Mouse (Mus musculus) G1E (cell line): Measurements from ENCODE around the gene Pcnt. TPM values are rescaled to one million over a fixed set of nuclear protein-coding genes. Genes with fewer than 3 reads are reported as not detected.
A peak's percentile ranks its signal among the peaks of the same experiment; 100 is the strongest.

Source experiments
- ATAC-seq: 2 replicates; pipeline ENCODE4 v1.8.0; 2016; ENCODE audit warnings: mild to moderate bottlenecking; ENCODE audit not compliant: insufficient number of reproducible peaks, poor library complexity, low FRiP score, severe bottlenecking; ENCODE audit errors: extremely low read depth
- DNase-seq: peaks from one replicate; pipeline ENCODE4 v3.0.0; 2012; ENCODE audit warnings: low spot score
- H3K27me3 ChIP-seq: 2 replicates; pipeline ENCODE4 v1.6.1; 2012; ENCODE audit warnings: mild to moderate bottlenecking, low read length, inconsistent platforms; ENCODE audit not compliant: insufficient read depth
- H3K36me3 ChIP-seq: replicated peaks from 2 replicates; pipeline ENCODE3; 2012; ENCODE audit warnings: mild to moderate bottlenecking, inconsistent platforms
- H3K4me1 ChIP-seq: 2 replicates; pipeline ENCODE4 v1.6.1; 2012; ENCODE audit warnings: low read depth, low read length, inconsistent platforms, mixed read lengths; ENCODE audit not compliant: insufficient read depth
- H3K4me3 ChIP-seq: 2 replicates; pipeline ENCODE4 v1.5.1; 2012; ENCODE audit warnings: low read depth, mild to moderate bottlenecking, inconsistent platforms, low read length, moderate library complexity, mixed read lengths
- H3K9me3 ChIP-seq: replicated peaks from 2 replicates; pipeline ENCODE4 v1.6.1; 2012; ENCODE audit warnings: inconsistent platforms
- CTCF ChIP-seq: IDR thresholded peaks from 2 replicates; pipeline ENCODE4 v1.5.1; 2012; ENCODE audit warnings: low read depth, low read length, inconsistent platforms, mixed read lengths
- GATA1 ChIP-seq: IDR thresholded peaks from 2 replicates; pipeline ENCODE4 v1.6.1; 2012; ENCODE audit warnings: borderline replicate concordance, low read length, inconsistent platforms, mixed read lengths
- GATA2 ChIP-seq: IDR thresholded peaks from 2 replicates; pipeline ENCODE4 v1.6.1; 2012; ENCODE audit warnings: low read depth, low read length, inconsistent platforms, borderline replicate concordance
- POLR2AphosphoS5 ChIP-seq: IDR thresholded peaks from 2 replicates; pipeline ENCODE4 v1.6.1; 2012; ENCODE audit warnings: low read depth, low read length, inconsistent platforms; ENCODE audit not compliant: insufficient replicate concordance
- TAL1 ChIP-seq: conservative IDR thresholded peaks from 2 replicates; pipeline ENCODE4 v1.6.1; 2012; ENCODE audit warnings: low read depth, low read length, inconsistent platforms, mixed read lengths
- polyA plus RNA-seq: library from polyadenylated mRNA; stranded (reverse); fragments of >175 nt; gene quantifications from 2 replicates; pipeline ENCODE4 v1.2.3, GENCODE M21; 2012
- total RNA-seq, 2 experiments: library from RNA; stranded (forward) in 1 of 2; stranded (reverse) in 1 of 2; fragments of 200-1000 nt in 1 of 2; fragments of >200 nt in 1 of 2; fragmentation: Nextera tagmentation in 1 of 2; gene quantifications; 2 replicates each; pipeline ENCODE4 v1.2.3; 2014 to 2017

Pcnt gene
- total and polyA plus RNA-seq, 3 experiments: 50.4 to 72.1 (median 64.3) TPM

- H3K4me3 ChIP-seq: no peak within 1 kb of the TSS
- no peaks in the 10 kb centered on the region for H3K9me3 ChIP-seq
- TF ChIP-seq POLR2AphosphoS5 (no peak), GATA2 (no peak), GATA1 (no peak)
- H3K4me1 ChIP-seq: peaks cover 50% of the 10 kb centered on the region
- ATAC-seq (no peak), DNase-seq (no peak)
- H3K27me3 ChIP-seq: peaks cover 12% of the 10 kb centered on the region
- no peaks in the 10 kb centered on the region for H3K36me3 ChIP-seq
These were observed 6.3 kb upstream of the Pcnt start, which contains the start of gene 2610028H24Rik for GRCm38 (mm10) chr10:76448851-76449250. TSS of gene 2610028H24Rik (plus strand) at chr10:76449081.

DNA sequence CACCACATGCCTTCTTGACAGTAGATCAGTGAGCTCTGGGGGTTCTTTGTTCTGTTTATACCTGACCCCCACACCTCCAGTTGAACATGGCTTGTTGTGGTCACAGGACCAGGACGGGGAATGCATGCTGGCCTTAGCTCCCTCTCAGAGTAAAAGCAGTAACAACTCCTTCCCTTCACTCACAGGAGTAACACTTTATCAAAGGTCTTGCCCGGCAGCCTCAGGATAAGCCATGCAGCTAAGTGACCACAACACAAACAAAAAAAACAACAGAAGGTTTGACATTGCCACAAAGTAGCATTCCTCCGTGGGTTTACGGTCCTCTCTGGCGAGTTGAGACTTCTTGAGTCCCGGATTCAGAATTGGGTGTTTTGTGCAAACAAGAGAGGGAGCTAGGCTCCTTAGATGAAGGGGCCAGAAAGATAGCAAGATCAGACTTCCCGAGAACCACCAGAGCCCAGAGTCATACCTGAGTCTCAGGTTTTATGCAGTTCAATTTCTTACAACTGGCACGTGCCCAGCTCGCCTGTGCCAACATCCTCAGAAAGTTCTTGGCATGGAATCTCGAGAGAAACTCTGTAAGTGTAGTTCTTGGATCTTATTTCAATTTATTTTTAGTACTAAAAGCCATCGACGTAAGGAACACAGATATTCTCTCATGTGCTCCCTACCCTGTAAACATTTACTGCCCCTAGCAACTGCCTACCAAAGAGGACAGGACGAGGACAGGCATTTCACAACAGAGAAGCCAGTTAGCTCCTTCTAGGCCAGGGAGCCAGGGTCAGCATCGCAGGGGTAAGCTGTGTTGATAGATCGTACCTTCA is 5.0 kb upstream of the Pcnt start:
- ATAC-seq: no peak
- DNase-seq: no peak
- Histone ChIP-seq H3K4me3 (no peak overlapping the region), H3K9me3 (no peaks in the 10 kb centered on the region), H3K4me1 (peaks cover 60% of the 10 kb centered on the region), H3K36me3 (no peaks in the 10 kb centered on the region), H3K27me3 (peaks cover 6% of the 10 kb centered on the region)
- TF ChIP-seq GATA2 (no peak), TAL1 (no peak)

GRCm38 (mm10) chr10:76445996-76446681 is 3.6 kb upstream of the Pcnt start:
- DNase-seq: peak; percentile 53
- H3K4me3 ChIP-seq: peak overlapping the region; percentile 36; the same call in 1 of the 2 replicates
- peaks cover 4% of the 10 kb centered on the region for H3K27me3 ChIP-seq
- H3K36me3 ChIP-seq: peaks cover 5% of the 10 kb centered on the region
- H3K9me3 ChIP-seq: no peaks in the 10 kb centered on the region
- no peak for TF ChIP-seq GATA1
- no peak for TF ChIP-seq CTCF
- no peak for TF ChIP-seq GATA2
- peak; percentile 88 for TF ChIP-seq TAL1
- peak; percentile 42 for ATAC-seq
- peaks cover 66% of the 10 kb centered on the region for H3K4me1 ChIP-seq

DNA sequence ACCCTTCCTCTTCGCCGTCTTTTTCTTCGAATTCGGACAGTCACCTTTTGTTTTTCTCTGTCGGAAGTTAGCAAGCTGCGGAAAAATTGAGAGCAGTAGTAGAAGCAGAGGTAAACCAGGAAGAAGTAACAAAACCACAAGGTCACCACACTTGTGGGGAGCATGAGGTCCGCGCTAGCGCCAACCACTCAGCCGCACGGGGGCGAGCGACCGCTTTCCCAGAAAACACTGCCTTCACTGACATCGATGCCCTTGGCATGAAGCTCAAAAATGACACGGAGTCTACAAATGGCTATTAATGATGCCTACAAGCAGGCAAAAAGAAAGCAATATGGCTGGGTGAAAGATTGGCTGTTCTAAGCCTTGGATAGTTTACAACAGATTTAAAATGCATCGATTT is 2.3 kb downstream of the Pcnt start, which contains the start of gene AC141477.1:
AC141477.1 (minus strand) TSS at position 164 of the 400 bp plus-strand sequence.
- DNase-seq: no peak
- Histone ChIP-seq H3K9me3 (no peaks in the 10 kb centered on the region), H3K27me3 (no peaks in the 10 kb centered on the region), H3K36me3 (peaks cover 64% of the 10 kb centered on the region), H3K4me3 (no peak within 1 kb of the TSS; the same call in 1 of the 2 replicates), H3K4me1 (peaks cover 45% of the 10 kb centered on the region)
- no peak for ATAC-seq
- TF ChIP-seq TAL1 (no peak), GATA2 (no peak), POLR2AphosphoS5 (no peak), GATA1 (no peak), CTCF (no peak)

- DNase-seq (no peak), ATAC-seq (no peak)
- H3K27me3 ChIP-seq: no peaks in the 10 kb centered on the region
- no peaks in the 10 kb centered on the region for H3K9me3 ChIP-seq
- H3K4me3 ChIP-seq: no peak overlapping the region
- peaks cover 37% of the 10 kb centered on the region for H3K4me1 ChIP-seq
- TF ChIP-seq TAL1: no peak
- TF ChIP-seq GATA1: no peak
- no peak for TF ChIP-seq GATA2
- H3K36me3 ChIP-seq: peaks cover 73% of the 10 kb centered on the region
These were observed 3.3 kb downstream of the Pcnt start for GRCm38 (mm10) chr10:76439107-76439890.

GRCm38 (mm10) chr10:76433925-76434324 is 8.7 kb downstream of the Pcnt start:
- peaks cover 100% of the 10 kb centered on the region for H3K36me3 ChIP-seq

More at GRCm38 (mm10) chr10:76433925-76434324, 8.7 kb downstream of the Pcnt start:
- H3K9me3 ChIP-seq: no peaks in the 10 kb centered on the region
- H3K27me3 ChIP-seq: no peaks in the 10 kb centered on the region
- TF ChIP-seq GATA2 (no peak), CTCF (no peak), TAL1 (no peak), POLR2AphosphoS5 (no peak), GATA1 (no peak)
- H3K4me1 ChIP-seq: peaks cover 4% of the 10 kb centered on the region; the same call in 1 of the 2 replicates
- DNase-seq (no peak), ATAC-seq (no peak)
- no peak overlapping the region for H3K4me3 ChIP-seq
